In the genomic region with DNA sequence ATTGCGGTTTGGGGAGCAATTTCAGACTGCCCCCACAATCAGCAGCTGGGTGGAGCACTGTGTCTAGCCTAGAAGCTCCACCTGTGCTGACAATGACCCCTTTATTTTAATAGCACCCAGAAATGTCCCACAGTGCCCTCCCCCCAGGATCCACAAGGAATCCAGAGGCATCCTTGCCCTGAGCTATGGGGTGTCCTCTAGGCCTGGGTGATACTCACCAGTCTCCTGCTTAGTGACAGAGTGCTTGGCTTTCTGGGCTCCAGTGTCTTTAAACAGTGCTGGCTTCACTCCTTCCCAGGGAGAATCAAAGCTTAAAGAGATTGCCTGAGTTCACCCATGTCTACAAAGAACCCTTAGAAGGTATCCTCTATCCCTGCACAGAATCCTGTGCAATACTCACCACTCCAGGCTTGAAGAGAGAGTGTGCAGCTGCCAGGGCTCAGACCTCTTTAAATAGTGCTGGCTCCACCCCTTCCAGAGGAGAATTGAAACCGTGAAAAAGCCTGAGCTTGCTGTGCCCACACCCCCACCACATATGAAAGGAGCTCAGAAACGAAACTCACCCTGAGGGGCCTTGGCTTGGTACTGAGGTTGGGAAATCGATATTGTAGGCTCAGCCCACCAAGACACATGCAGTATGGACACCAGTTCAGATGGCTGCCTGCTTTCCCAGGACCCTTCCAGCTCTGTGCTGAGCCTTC, we compare ENCODE assay signal across 8 mouse cellular contexts. TPM values are rescaled to one million over a fixed set of nuclear protein-coding genes. Genes with fewer than 3 reads are reported as not detected.
DNase-seq lines count a peak whose midpoint lies in the region; ATAC-seq and TF ChIP-seq lines count a peak whose summit lies in the region.

Mx1 (minus strand) TSS at position 427 of the 701 bp plus-strand sequence.

- WGBS in kidney, postnatal 0 days: 30% methylated on average over 4 of the region's 4 CpGs
- WGBS in intestine, embryonic 14.5 days: 31% methylated on average over 4 of the region's 4 CpGs

- no peak for ATAC-seq in kidney, postnatal 0 days (replicated peaks; ENCODE audit: low FRiP score, low read depth)
- peak; percentile 50; the same call in 1 of the 2 replicates for ATAC-seq in intestine, embryonic 14.5 days (replicated peaks; ENCODE audit: low FRiP score, low TSS enrichment, low read depth)

- H3K4me3 ChIP-seq in kidney, postnatal 0 days (replicated peaks; ENCODE audit: low read depth, low read length): no peak within 1 kb of the TSS
- H3K4me3 ChIP-seq in intestine, embryonic 14.5 days (ENCODE audit: low read depth, low read length): no peak within 1 kb of the TSS
- H3K4me3 ChIP-seq in myocyte: no peak within 1 kb of the TSS

- TF ChIP-seq POLR2A in myocyte (IDR thresholded peaks at IDR 0.05; ENCODE audit: insufficient read length, low read depth): no peak

- DNase-seq in kidney, postnatal 0 days (ENCODE audit: low spot score): peak; percentile 9
- no peak for DNase-seq in kidney, adult 9 months
- DNase-seq in adipocyte (ENCODE audit: low spot score): peak; percentile 17
- peak; percentile 57 for DNase-seq in intestine, embryonic 14.5 days (ENCODE audit: low spot score)
- no peak for DNase-seq in left cerebral cortex, adult 18-20 months (ENCODE audit: low spot score in 2 of 2)
- no peak for DNase-seq in c-Kit-positive CD71-positive TER-119-positive erythroid progenitor cells, embryonic 14.5 days (ENCODE audit: low spot score)
- no peak for DNase-seq in frontal cortex, postnatal 25 days (ENCODE audit: low spot score in 2 of 2)

- TF ChIP-seq CTCF in kidney, postnatal 0 days (IDR thresholded peaks at IDR 0.05; ENCODE audit: low read depth): no peak

- no peak within 1 kb of the TSS for H3K27ac ChIP-seq in kidney, postnatal 0 days
- H3K27ac ChIP-seq in intestine, embryonic 14.5 days (ENCODE audit: low read depth): no peak within 1 kb of the TSS

- H3K79me2 ChIP-seq in myocyte (ENCODE audit: control insufficient read depth, insufficient read depth): no peaks in the 10 kb centered on the region

- H3K4me1 ChIP-seq in kidney, postnatal 0 days (replicated peaks; ENCODE audit: insufficient read depth, low read length): no peaks in the 10 kb centered on the region
- no peaks in the 10 kb centered on the region for H3K4me1 ChIP-seq in intestine, embryonic 14.5 days (replicated peaks; ENCODE audit: control insufficient read depth, insufficient read depth, low read length)

- H3K9ac ChIP-seq in kidney, postnatal 0 days (ENCODE audit: low read depth, low read length): no peak within 1 kb of the TSS
- H3K9ac ChIP-seq in intestine, embryonic 14.5 days (ENCODE audit: low read length): no peak within 1 kb of the TSS

- no peaks in the 10 kb centered on the region for H3K36me3 ChIP-seq in kidney, postnatal 0 days (ENCODE audit: insufficient read depth, low read length)
- H3K36me3 ChIP-seq in intestine, embryonic 14.5 days (ENCODE audit: control insufficient read depth, insufficient read depth, low read length): no peaks in the 10 kb centered on the region
- H3K36me3 ChIP-seq in myocyte (ENCODE audit: control insufficient read depth, insufficient read depth): no peaks in the 10 kb centered on the region

- H3K27me3 ChIP-seq in kidney, postnatal 0 days (ENCODE audit: insufficient read depth, low read length): no peaks in the 10 kb centered on the region
- H3K27me3 ChIP-seq in intestine, embryonic 14.5 days (replicated peaks; ENCODE audit: control insufficient read depth, insufficient read depth, low read length): no peaks in the 10 kb centered on the region
- no peaks in the 10 kb centered on the region for H3K27me3 ChIP-seq in myocyte (ENCODE audit: control insufficient read depth, insufficient read depth, insufficient read length)

- H3K9me3 ChIP-seq in kidney, postnatal 0 days (replicated peaks; ENCODE audit: low read length): no peaks in the 10 kb centered on the region
- H3K9me3 ChIP-seq in intestine, embryonic 14.5 days (ENCODE audit: control insufficient read depth, low read length): no peaks in the 10 kb centered on the region

- H3ac ChIP-seq in myocyte (ENCODE audit: control insufficient read depth, insufficient read length): no peak within 1 kb of the TSS

- H3K4me2 ChIP-seq in kidney, postnatal 0 days (ENCODE audit: low read length): no peak within 1 kb of the TSS
- no peak within 1 kb of the TSS for H3K4me2 ChIP-seq in intestine, embryonic 14.5 days (ENCODE audit: low read length)
- H3K4me2 ChIP-seq in myocyte (ENCODE audit: low read depth): peak within 1 kb of the TSS; percentile 38

TF ChIP-seq in myocyte, 11 proteins besides CTCF, POLR2A, EP300 and RAD21:
- TF ChIP-seq REST (IDR thresholded peaks at IDR 0.05; ENCODE audit: insufficient read depth, insufficient read length) (no peak), USF1 (IDR thresholded peaks at IDR 0.05; ENCODE audit: low read depth) (no peak), E2F4 (IDR thresholded peaks at IDR 0.05; ENCODE audit: insufficient read depth) (no peak), TCF3 (IDR thresholded peaks at IDR 0.05; ENCODE audit: insufficient read length, low read depth) (no peak), MYOG (IDR thresholded peaks at IDR 0.05; ENCODE audit: control insufficient read depth in 1 of 3, insufficient read depth in 1 of 3, insufficient read length in 2 of 3, low read depth in 2 of 3) (no peak), MAX (IDR thresholded peaks at IDR 0.05; ENCODE audit: low read depth) (no peak), CEBPB (IDR thresholded peaks at IDR 0.05; ENCODE audit: insufficient read depth, poor library complexity, severe bottlenecking) (no peak), SRF (IDR thresholded peaks at IDR 0.05; ENCODE audit: control insufficient read depth, insufficient read length, low read depth) (no peak), MYOD1 (IDR thresholded peaks at IDR 0.05; ENCODE audit: control insufficient read depth in 1 of 3, insufficient read length in 2 of 3, low read depth in 2 of 3) (no peak), POLR2AphosphoS2 (IDR thresholded peaks at IDR 0.05; ENCODE audit: insufficient read length, low read depth) (no peak), TCF12 (IDR thresholded peaks at IDR 0.05; ENCODE audit: insufficient read depth, poor library complexity, severe bottlenecking) (no peak)

RNA-seq across cellular contexts. Expression of gene Mx1, which starts in this region (rescaled TPM):
- polyA plus RNA-seq in kidney, postnatal 0 days (2015; fragmentation: Nextera tagmentation; extraction: Ambion mirVana): 0.11 and 0.15 TPM in 2 replicates
- 0.24 and 0.31 TPM in 2 replicates for polyA plus RNA-seq in intestine, embryonic 14.5 days (2014; fragmentation: Nextera tagmentation; extraction: Ambion mirVana)
- 0.02 TPM for polyA plus RNA-seq in myocyte (2012; fragmentation: generic; extraction: Trizol)
- total RNA-seq in left cerebral cortex, adult 18-20 months (2021): 1 to 10 TPM in 1 of 2 experiments, under 1 TPM in 1; 0.52 to 1.1 TPM

Comparison
In these comparisons a context has a peak if more than half of its experiments do, and no peak if none do; other contexts are left out.
1. Peak in DNase-seq in kidney, postnatal 0 days; RNA of the gene not detected or under 1 TPM.
2. Peak in DNase-seq and ATAC-seq in intestine, embryonic 14.5 days; RNA of the gene not detected or under 1 TPM.